Mouse (Mus musculus): ENCODE results near the gene Plekhh2.

The Plekhh2 gene

GRCm38 (mm10) chr17:84511682-84512515, at the start of gene Plekhh2:
TSS of gene Plekhh2 (plus strand) at chr17:84511895.
- peak; percentile 87 for DNase-seq

- peak; percentile 98 for DNase-seq
Measured at GRCm38 (mm10) chr17:84465753-84466608, 45.7 kb upstream of the Plekhh2 start, which contains the start of gene Thada. TSS of gene Thada (minus strand) at chr17:84466205.

- DNase-seq, result peak; percentile 24
Measured at GRCm38 (mm10) chr17:84474312-84474711, 37.4 kb upstream of the Plekhh2 start.

- no peak for DNase-seq
Measured at GRCm38 (mm10) chr17:84477176-84477575, 34.5 kb upstream of the Plekhh2 start.

GRCm38 (mm10) chr17:84478276-84478675, 33.4 kb upstream of the Plekhh2 start:
- no peak for DNase-seq

GRCm38 (mm10) chr17:84480464-84481355, 31.0 kb upstream of the Plekhh2 start:
- no peak for DNase-seq

- DNase-seq, result no peak
Measured at GRCm38 (mm10) chr17:84482831-84483230, 28.9 kb upstream of the Plekhh2 start.

- no peak for DNase-seq
Measured at GRCm38 (mm10) chr17:84483673-84484320, 27.9 kb upstream of the Plekhh2 start.

GRCm38 (mm10) chr17:84487415-84487814, 24.3 kb upstream of the Plekhh2 start:
- no peak for DNase-seq

- no peak for DNase-seq
Measured at GRCm38 (mm10) chr17:84492255-84492880, 19.3 kb upstream of the Plekhh2 start.

- no peak for DNase-seq
Measured at GRCm38 (mm10) chr17:84497026-84497425, 14.7 kb upstream of the Plekhh2 start.

GRCm38 (mm10) chr17:84497559-84497958, 14.1 kb upstream of the Plekhh2 start:
- no peak for DNase-seq

GRCm38 (mm10) chr17:84497972-84498604, 13.6 kb upstream of the Plekhh2 start:
- DNase-seq, result no peak

- no peak for DNase-seq
Measured at GRCm38 (mm10) chr17:84498639-84499038, 13.1 kb upstream of the Plekhh2 start.

GRCm38 (mm10) chr17:84502341-84502740, 9.4 kb upstream of the Plekhh2 start:
- DNase-seq, result no peak

GRCm38 (mm10) chr17:84505922-84506321, 5.8 kb upstream of the Plekhh2 start:
- DNase-seq, result no peak

- no peak for DNase-seq
Measured at GRCm38 (mm10) chr17:84508736-84509135, 3.0 kb upstream of the Plekhh2 start.

- DNase-seq, result no peak
Measured at GRCm38 (mm10) chr17:84509176-84509575, 2.5 kb upstream of the Plekhh2 start.

- DNase-seq, result peak; percentile 80
Measured at GRCm38 (mm10) chr17:84510355-84510754, 1.3 kb upstream of the Plekhh2 start.

GRCm38 (mm10) chr17:84510961-84511639, 595 bp upstream of the Plekhh2 start:
- DNase-seq, result no peak
